Mouse (Mus musculus) MEL (cell line): ENCODE results near the gene Cyp4f13.

Experiments used
- ELF1 ChIP-seq: IDR thresholded peaks from 2 replicates; pipeline ENCODE4 v1.6.1; 2014; ENCODE audit warnings: low read depth, mild to moderate bottlenecking, inconsistent platforms, low read length, improper control_type of control experiment, moderate library complexity
- EP300 ChIP-seq, 2 experiments: IDR thresholded peaks; 2 replicates each; pipeline ENCODE4 v1.6.1; 2011; ENCODE audit warnings: improper control_type of control experiment in 2 of 2, low read length in 2 of 2, low read depth in 1 of 2, mild to moderate bottlenecking in 1 of 2
- GABPA ChIP-seq: IDR thresholded peaks from 2 replicates; pipeline ENCODE4 v1.6.1; 2012; ENCODE audit warnings: low read depth, mild to moderate bottlenecking, inconsistent platforms, low read length, improper control_type of control experiment, moderate library complexity
- MAX ChIP-seq: IDR thresholded peaks from 2 replicates; pipeline ENCODE4 v1.6.1; 2011; ENCODE audit warnings: low read length, improper control_type of control experiment
- MAZ ChIP-seq: IDR thresholded peaks from 2 replicates; pipeline ENCODE4 v1.6.1; 2012; ENCODE audit warnings: low read depth, mild to moderate bottlenecking, inconsistent platforms, low read length, improper control_type of control experiment
- POLR2A ChIP-seq, 2 experiments: IDR thresholded peaks; 2 replicates each; pipeline ENCODE4 v1.6.1; 2011 to 2012; ENCODE audit warnings: low read length in 2 of 2, mild to moderate bottlenecking in 2 of 2, control low read depth in 1 of 2, improper control_type of control experiment in 1 of 2, low read depth in 1 of 2, moderate library complexity in 1 of 2; ENCODE audit not compliant: control insufficient read depth in 1 of 2, insufficient read depth in 1 of 2, poor library complexity in 1 of 2
- SIN3A ChIP-seq: IDR thresholded peaks from 2 replicates; pipeline ENCODE4 v1.6.1; 2012; ENCODE audit warnings: low read length, improper control_type of control experiment, inconsistent platforms
- TAL1 ChIP-seq: IDR thresholded peaks from 2 replicates; pipeline ENCODE4 v1.6.1; 2012; ENCODE audit warnings: mild to moderate bottlenecking, inconsistent platforms, low read length, moderate library complexity, mixed read lengths

GRCm38 (mm10) chr17:32906172-32906571, 41.0 kb downstream of the Cyp4f13 start:
- no peak for TF ChIP-seq ELF1
- TF ChIP-seq MAX: no peak
- no peak for TF ChIP-seq MAZ
- TF ChIP-seq TAL1: no peak
- TF ChIP-seq EP300 (IDR thresholded peaks at IDR 0.05; ENCODE audit: low read depth in 1 of 2, low read length in 2 of 2): no peak
- no peak for TF ChIP-seq POLR2A (IDR thresholded peaks at IDR 0.05; ENCODE audit: control insufficient read depth in 1 of 2, insufficient read depth in 1 of 2, low read depth in 1 of 2, low read length in 2 of 2, poor library complexity in 1 of 2)
- TF ChIP-seq GABPA: no peak
- TF ChIP-seq SIN3A: no peak
